Mouse (Mus musculus) neutrophil, adult 83 days (primary cell): Measurements from ENCODE around the gene Dennd6b. TPM values are rescaled to one million over a fixed set of nuclear protein-coding genes. Genes with fewer than 3 reads are reported as not detected.

Experiments used
- total RNA-seq, 2 experiments: library from RNA; stranded (reverse); gene quantifications; one replicate each; pipeline ENCODE4 v1.2.4; 2023

Gene Dennd6b
- total RNA-seq = 1 to 10 TPM; 1.8 to 2.3 TPM

GRCm38 (mm10) chr15:89196313-89196706, at the start of gene Dennd6b:
Gene Dennd6b, minus strand, starts transcription at chr15:89196496.

GRCm38 (mm10) chr15:89210915-89211715, 14.8 kb upstream of the Dennd6b start, which contains the start of gene Ppp6r2:
Gene Ppp6r2, plus strand, starts transcription at chr15:89211553.

GRCm38 (mm10) chr15:89180571-89181229, 15.6 kb downstream of the Dennd6b start, which contains the start of gene Plxnb2:
Gene Plxnb2, minus strand, starts transcription at chr15:89180788.

GRCm38 (mm10) chr15:89149271-89150040, 46.8 kb downstream of the Dennd6b start, which contains the start of gene Mapk11:
Gene Mapk11, minus strand, starts transcription at chr15:89149628.

GRCm38 (mm10) chr15:89140659-89141252, 55.5 kb downstream of the Dennd6b start, which contains the start of gene Mapk12:
Gene Mapk12, minus strand, starts transcription at chr15:89140703.

Other genes starting within 250 kb of the Dennd6b start
- not detected for gene Ttll8, start 242.1 kb downstream of the Dennd6b start, total RNA-seq
- not detected for gene Mlc1, start 217.5 kb downstream of the Dennd6b start, total RNA-seq
- not detected for gene Mov10l1, start 213.6 kb downstream of the Dennd6b start, total RNA-seq
- gene Panx2, start 136.8 kb downstream of the Dennd6b start, total RNA-seq = under 1 TPM in 1 of 2 experiments, not detected in 1; 0.15 TPM
- 10 to 100 TPM; 48.1 to 49.6 TPM for gene Trabd, start 121.4 kb downstream of the Dennd6b start, total RNA-seq
- gene Selenoo, start 107.4 kb downstream of the Dennd6b start, total RNA-seq = 10 to 100 TPM; 21.6 to 26.8 TPM
- 10 to 100 TPM; 23.9 to 26.2 TPM for gene Tubgcp6, start 73.4 kb downstream of the Dennd6b start, total RNA-seq
- 10 to 100 TPM; 12.4 to 12.6 TPM for gene Hdac10, start 67.8 kb downstream of the Dennd6b start, total RNA-seq
- under 1 TPM; 0.18 to 0.29 TPM for gene Mapk12, start 55.8 kb downstream of the Dennd6b start, total RNA-seq
- gene Mapk11, start 46.9 kb downstream of the Dennd6b start, total RNA-seq = under 1 TPM; 0.18 to 0.24 TPM
- 10 to 100 TPM; 60.7 to 68.5 TPM for gene Plxnb2, start 15.7 kb downstream of the Dennd6b start, total RNA-seq
- 10 to 100 TPM; 32.1 to 34.2 TPM for gene Ppp6r2, start 15.1 kb upstream of the Dennd6b start, total RNA-seq
- gene Sbf1, start 118.8 kb upstream of the Dennd6b start, total RNA-seq = 100 to 1,000 TPM; 110 to 118 TPM
- gene Adm2, start 126.2 kb upstream of the Dennd6b start, total RNA-seq = not detected
- gene Miox, start 137.9 kb upstream of the Dennd6b start, total RNA-seq = not detected
- gene Lmf2, start 159.2 kb upstream of the Dennd6b start, total RNA-seq = 10 to 100 TPM; 38.9 to 51.4 TPM
- gene Ncaph2, start 159.2 kb upstream of the Dennd6b start, total RNA-seq = 100 to 1,000 TPM in 1 of 2 experiments, 10 to 100 TPM in 1; 92.6 to 104 TPM
- gene Sco2, start 177.3 kb upstream of the Dennd6b start, total RNA-seq = 1 to 10 TPM; 5.1 to 5.4 TPM
- gene Tymp, start 180.5 kb upstream of the Dennd6b start, total RNA-seq = under 1 TPM; 0.22 to 0.24 TPM
- gene Odf3b, start 182.8 kb upstream of the Dennd6b start, total RNA-seq = 1 to 10 TPM in 1 of 2 experiments, not detected in 1; 1.1 TPM
- gene Klhdc7b, start 188.4 kb upstream of the Dennd6b start, total RNA-seq = not detected
- gene Syce3, start 214.0 kb upstream of the Dennd6b start, total RNA-seq = not detected
- gene Cpt1b, start 229.4 kb upstream of the Dennd6b start, total RNA-seq = 1 to 10 TPM; 4.3 to 5.4 TPM
- gene C730034F03Rik, start 233.1 kb upstream of the Dennd6b start, total RNA-seq = 10 to 100 TPM; 11.1 to 15.7 TPM
- not detected for gene Gm44502, start 233.2 kb upstream of the Dennd6b start, total RNA-seq
- gene Chkb, start 233.4 kb upstream of the Dennd6b start, total RNA-seq = 100 to 1,000 TPM; 101 to 122 TPM